Mouse (Mus musculus) heart, adult 2 months (tissue): Measurements from ENCODE around the gene Zfp523. TPM values are rescaled to one million over a fixed set of nuclear protein-coding genes. Genes with fewer than 3 reads are reported as not detected.

Experiments
- DNase-seq, 2 experiments: peaks; one replicate each; pipeline ENCODE4 v3.0.0; 2021
- H3K27ac ChIP-seq: fragments of 200-600 bp; 2 replicates; pipeline ENCODE4 v1.8.1; 2022
- H3K27me3 ChIP-seq: fragments of 200-500 bp; 2 replicates; pipeline ENCODE4 v1.6.1; 2012; ENCODE audit warnings: mild to moderate bottlenecking, low read length, inconsistent platforms, mixed read lengths; ENCODE audit not compliant: control insufficient read depth, insufficient read depth
- H3K36me3 ChIP-seq: fragments of 200-500 bp; 2 replicates; pipeline ENCODE4 v1.6.1; 2012; ENCODE audit warnings: low read length, inconsistent platforms; ENCODE audit not compliant: control insufficient read depth, insufficient read depth
- H3K4me1 ChIP-seq: fragments of 200-500 bp; 2 replicates; pipeline ENCODE4 v1.6.1; 2011; ENCODE audit warnings: low read length; ENCODE audit not compliant: control insufficient read depth, insufficient read depth
- H3K4me3 ChIP-seq: fragments of 200-600 bp; 2 replicates; pipeline ENCODE4 v1.8.1; 2022
- H3K79me2 ChIP-seq: fragments of 200-500 bp; replicated peaks from 2 replicates; pipeline ENCODE4 v1.6.1; 2012; ENCODE audit warnings: mild to moderate bottlenecking, inconsistent platforms, low read length, moderate library complexity, mixed read lengths; ENCODE audit not compliant: control insufficient read depth, insufficient read depth
- H3K9ac ChIP-seq: fragments of 200-500 bp; 2 replicates; pipeline ENCODE4 v1.6.1; 2012; ENCODE audit warnings: low read depth, mild to moderate bottlenecking, control low read depth, inconsistent platforms, low read length, mixed read lengths
- CTCF ChIP-seq: fragments of 200-600 bp; IDR thresholded peaks from 2 replicates; pipeline ENCODE4 v1.8.1; 2022; ENCODE audit warnings: antibody characterized with exemption, mild to moderate bottlenecking, moderate library complexity
- EP300 ChIP-seq: fragments of 200-500 bp; IDR thresholded peaks from 2 replicates; pipeline ENCODE4 v1.6.1; 2011; ENCODE audit warnings: low read depth, low read length, control low read depth; ENCODE audit not compliant: insufficient read depth
- POLR2A ChIP-seq: fragments of 200-500 bp; IDR thresholded peaks from 2 replicates; pipeline ENCODE4 v1.6.1; 2011; ENCODE audit warnings: mild to moderate bottlenecking, low read depth, low read length, control low read depth; ENCODE audit not compliant: insufficient read depth
- WGBS: fragments of 180-500 bp; shearing (Covaris S2); methylation state at CpG from one replicate; pipeline ENCODE4 v1.1.7; 2018; 5-methylcytosine and 5-hydroxymethylcytosine counted together
- intact Hi-C: fragments of 180-260 bp; cut with DNase I; formaldehyde crosslinking; loops from one replicate; pipeline ENCODE4 v1.15.1; 2025
- polyA plus RNA-seq: library from polyadenylated mRNA; depleted of rRNA; stranded (reverse); fragments of >200 nt; gene quantifications from 2 replicates; pipeline ENCODE4 v1.2.3, GENCODE M21; 2012
- total RNA-seq, 2 experiments: library from RNA; stranded (reverse); gene quantifications; 2 replicates each; pipeline ENCODE4 v1.2.3; 2021

Gene Zfp523
- total and polyA plus RNA-seq, 3 experiments: 12.4 to 30.8 (median 12.5) TPM

DNA sequence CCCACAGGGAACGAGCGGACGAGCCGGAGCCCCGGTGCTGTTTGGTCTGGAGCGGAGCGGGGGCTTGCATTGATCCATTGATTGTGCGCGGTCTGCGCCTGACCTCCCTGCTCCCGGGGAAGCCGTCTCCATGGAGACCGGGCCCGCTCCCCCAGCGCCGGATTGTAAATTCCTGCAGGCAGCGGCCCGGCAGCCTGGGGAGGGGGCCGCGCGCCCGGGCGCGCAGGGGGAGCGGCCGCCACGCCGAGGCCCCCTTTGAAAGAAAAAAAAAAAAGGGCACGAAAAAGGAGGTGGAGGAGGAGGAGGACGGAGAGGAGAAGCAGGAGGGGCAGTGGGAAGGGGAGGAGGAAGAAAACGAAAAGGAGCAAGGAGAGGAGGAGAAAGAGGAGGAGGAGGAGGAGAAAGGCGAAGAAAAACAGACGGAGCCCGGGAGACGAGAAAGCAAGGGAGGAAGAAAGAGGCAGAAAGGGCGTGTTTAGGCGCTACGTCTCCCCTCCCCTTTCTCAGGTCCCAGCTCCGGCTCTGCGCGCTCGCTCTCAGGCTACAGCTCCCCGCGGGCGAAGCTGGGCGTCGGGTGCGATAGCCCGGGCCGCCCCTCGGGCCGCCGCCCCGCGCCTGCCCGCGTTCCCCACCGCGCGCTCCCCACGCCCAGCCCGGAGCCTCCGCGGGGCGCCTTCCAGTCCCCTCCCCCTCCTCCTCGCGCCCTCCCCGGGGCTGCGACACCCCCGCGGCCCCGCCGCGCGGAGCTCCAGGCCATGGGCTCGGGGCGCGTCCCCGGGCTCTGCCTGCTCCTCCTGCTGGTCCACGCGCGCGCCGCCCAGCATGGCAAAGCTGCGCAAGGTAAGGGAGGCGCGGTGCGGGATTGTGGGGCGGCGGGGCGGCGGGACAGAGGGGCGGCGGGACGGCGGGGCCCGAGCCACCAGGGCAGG is 34.9 kb upstream of the Zfp523 start, which contains the start of gene Scube3:
TSS of gene Scube3 (plus strand) at position 371 of the 929 bp plus-strand sequence.
- Histone ChIP-seq H3K4me3 (peak within 1 kb of the TSS; percentile 43), H3K4me1 (0 out of 2 replicates have a peak, but pooled peaks cover 2% of the 10 kb centered on the region), H3K79me2 (no peaks in the 10 kb centered on the region), H3K36me3 (no peaks in the 10 kb centered on the region), H3K27me3 (peaks cover 21% of the 10 kb centered on the region), H3K9ac (peak within 1 kb of the TSS; percentile 22; the same call in 1 of the 2 replicates), H3K27ac (no peak within 1 kb of the TSS)
- under 1% methylated on average over 91 of the region's 97 CpGs for WGBS
- intact Hi-C loops: no loop called here
- TF ChIP-seq CTCF (no peak), POLR2A (no peak), EP300 (no peak)
- peak in 1 of 2 experiments; percentile 40 for DNase-seq

DNA sequence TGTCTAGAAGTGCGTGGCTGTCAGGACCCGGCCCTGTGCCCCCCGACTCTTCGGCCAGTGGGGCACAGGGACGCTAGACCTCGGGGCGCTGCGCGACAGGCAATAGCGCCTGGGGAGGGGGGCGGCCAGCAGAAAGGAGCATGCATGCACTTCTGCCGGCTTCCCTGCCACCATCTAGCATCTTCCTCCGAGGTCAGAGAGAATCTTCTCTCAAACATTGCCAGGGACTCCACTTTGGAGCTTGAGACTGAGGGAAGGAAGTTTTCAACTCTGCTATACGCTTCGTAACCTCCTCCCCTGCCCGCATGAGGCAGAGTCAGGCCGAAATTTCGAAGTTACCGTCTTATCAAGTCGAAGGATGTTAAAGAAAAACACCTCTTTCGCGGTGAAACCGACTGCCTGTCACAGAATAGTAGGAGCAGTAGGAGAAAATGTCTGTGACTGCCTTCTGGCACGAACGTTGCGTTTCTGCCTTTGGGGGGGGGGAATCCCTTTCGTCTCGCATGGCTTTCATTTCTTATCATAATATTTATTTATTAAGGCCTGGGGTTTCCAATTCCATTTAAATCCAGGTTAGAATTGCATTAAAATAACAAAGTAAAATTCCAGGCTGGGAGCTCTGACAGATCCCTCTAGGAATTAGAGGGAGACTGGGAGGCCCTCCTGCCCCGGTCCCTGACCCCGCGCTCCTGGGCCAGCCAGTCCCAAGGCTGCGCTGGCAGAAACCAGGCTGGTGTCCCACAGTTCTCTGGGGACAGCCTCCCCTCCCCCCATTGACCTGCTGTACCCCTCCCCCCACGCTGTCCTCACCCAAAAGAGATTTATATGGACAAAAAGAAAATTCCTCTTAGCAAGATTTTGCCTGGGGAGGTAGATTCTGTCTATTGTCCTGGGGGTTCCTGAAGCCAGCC is 34.0 kb upstream of the Zfp523 start:
- H3K9ac ChIP-seq: peak overlapping the region; percentile 22; the same call in 1 of the 2 replicates
- H3K27ac ChIP-seq: no peak overlapping the region
- H3K79me2 ChIP-seq: no peaks in the 10 kb centered on the region
- TF ChIP-seq EP300 (no peak), POLR2A (no peak), CTCF (no peak)
- peaks cover 21% of the 10 kb centered on the region for H3K27me3 ChIP-seq
- WGBS: 2% methylated on average over 33 of the region's 33 CpGs
- H3K36me3 ChIP-seq: no peaks in the 10 kb centered on the region
- intact Hi-C loops: no loop called here
- 0 out of 2 replicates have a peak, but pooled peaks cover 2% of the 10 kb centered on the region for H3K4me1 ChIP-seq
- DNase-seq: no peak
- H3K4me3 ChIP-seq: peak overlapping the region; percentile 43

DNA sequence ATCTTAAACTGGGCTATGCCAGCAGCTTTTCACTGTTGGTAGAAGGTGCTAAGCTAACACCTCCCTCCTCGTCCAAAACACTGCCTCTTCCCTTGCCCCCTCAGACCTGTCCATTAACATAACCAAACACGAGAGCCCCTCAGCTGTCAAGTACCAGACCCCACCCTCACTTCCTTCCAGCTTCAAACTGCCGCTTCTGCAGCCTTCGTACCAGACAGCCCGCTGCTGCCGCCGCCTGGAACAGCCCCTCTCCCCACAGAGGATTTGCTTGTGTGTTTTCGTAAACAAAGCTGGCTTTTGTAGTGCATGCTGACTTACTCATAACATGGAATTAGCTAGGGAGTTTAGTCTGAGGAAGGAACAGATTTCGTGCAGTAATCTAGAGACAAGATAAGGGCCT is 33.2 kb upstream of the Zfp523 start:
- WGBS: 8% methylated on average over 9 of the region's 9 CpGs
- Histone ChIP-seq H3K79me2 (no peaks in the 10 kb centered on the region), H3K27ac (no peak overlapping the region), H3K9ac (no peak overlapping the region), H3K4me1 (0 out of 2 replicates have a peak, but pooled peaks cover 2% of the 10 kb centered on the region), H3K4me3 (no peak overlapping the region), H3K36me3 (no peaks in the 10 kb centered on the region), H3K27me3 (peaks cover 21% of the 10 kb centered on the region)
- no peak for DNase-seq
- TF ChIP-seq POLR2A: no peak
- no peak for TF ChIP-seq CTCF
- TF ChIP-seq EP300: no peak
- intact Hi-C loops: no loop called here

DNA sequence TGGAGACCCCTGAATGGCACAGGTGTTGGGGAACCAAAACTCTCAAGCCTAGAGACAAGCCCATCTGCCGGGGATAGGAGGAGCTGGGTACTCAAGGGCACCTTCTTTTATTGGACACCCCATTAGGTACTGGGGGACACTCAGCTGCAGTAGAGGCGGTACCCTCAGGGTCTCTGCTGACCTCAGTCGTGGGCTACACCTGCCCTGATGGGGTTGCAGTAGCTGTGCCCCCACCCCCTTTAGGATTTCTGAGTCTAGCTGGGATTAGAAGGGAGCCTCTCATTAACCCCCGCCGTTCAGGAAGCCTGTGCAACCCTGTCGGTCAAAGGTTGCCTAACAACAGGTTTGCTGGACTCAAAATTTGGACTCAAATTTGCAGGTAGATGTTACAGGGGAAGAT is 32.7 kb upstream of the Zfp523 start:
- intact Hi-C loops: no loop called here
- Histone ChIP-seq H3K79me2 (no peaks in the 10 kb centered on the region), H3K9ac (no peak overlapping the region), H3K4me1 (0 out of 2 replicates have a peak, but pooled peaks cover 2% of the 10 kb centered on the region), H3K36me3 (no peaks in the 10 kb centered on the region), H3K27me3 (peaks cover 21% of the 10 kb centered on the region), H3K4me3 (no peak overlapping the region), H3K27ac (no peak overlapping the region)
- TF ChIP-seq EP300 (no peak), POLR2A (no peak), CTCF (no peak)
- no peak for DNase-seq
- WGBS: 23% methylated on average over 6 of the region's 6 CpGs

DNA sequence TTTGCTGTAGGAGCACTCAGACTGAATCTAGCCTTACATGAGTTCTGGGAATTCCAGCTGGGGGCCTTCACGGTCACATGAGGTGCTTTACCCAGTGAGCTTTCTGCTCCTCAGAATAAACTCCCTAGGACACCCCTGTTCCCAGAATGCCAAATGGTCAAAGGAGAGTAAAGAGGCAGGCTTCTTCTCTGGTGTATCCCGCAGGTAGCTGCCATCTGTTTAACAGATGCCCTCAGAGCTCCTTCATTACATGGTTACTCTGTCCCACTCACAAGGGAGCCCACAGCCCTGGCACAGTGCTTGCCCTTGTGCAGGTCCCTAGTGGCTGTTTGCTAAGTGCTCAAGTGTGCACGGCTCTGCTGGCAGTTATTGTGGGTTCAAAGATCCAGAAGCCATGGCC is 28.6 kb upstream of the Zfp523 start:
- no peak for DNase-seq
- Histone ChIP-seq H3K4me1 (no peaks in the 10 kb centered on the region), H3K79me2 (no peaks in the 10 kb centered on the region), H3K4me3 (no peak overlapping the region), H3K27me3 (peaks cover 9% of the 10 kb centered on the region), H3K36me3 (no peaks in the 10 kb centered on the region), H3K27ac (no peak overlapping the region), H3K9ac (no peak overlapping the region)
- TF ChIP-seq POLR2A (no peak), CTCF (no peak), EP300 (no peak)
- intact Hi-C loops: no loop called here
- 77% methylated on average over 3 of the region's 3 CpGs for WGBS
